Comparison of ENCODE assay signal across 12 mouse cellular contexts in genomic region chr16:23890636-23891035, GRCm38 (mm10). TPM values are rescaled to one million over a fixed set of nuclear protein-coding genes. Genes with fewer than 3 reads are reported as not detected.
DNase-seq lines count a peak whose midpoint lies in the region; ATAC-seq lines count a peak whose summit lies in the region.
"Had no signal": no experiment of that assay in that cellular context is flagged by ENCODE, and none has a peak within 500 bp of the region (broad histone marks: within the 10 kb centered on the region; RNA-seq: fewer than 3 reads in every experiment).

Sst (minus strand) TSS chr16:23890958.

- no peak for ATAC-seq in intestine, embryonic 14.5 days (replicated peaks; ENCODE audit: low FRiP score, low TSS enrichment, low read depth)
- no peak for ATAC-seq in midbrain, embryonic 12.5 days (ENCODE audit: low FRiP score, low read depth)

- H3K4me2 ChIP-seq in intestine, embryonic 14.5 days (ENCODE audit: low read length), result no peak within 1 kb of the TSS
- peak within 1 kb of the TSS; percentile 37 for H3K4me2 ChIP-seq in midbrain, embryonic 12.5 days (replicated peaks)

- H3K4me3 ChIP-seq in intestine, embryonic 14.5 days (ENCODE audit: low read depth, low read length), result no peak within 1 kb of the TSS
- H3K4me3 ChIP-seq in midbrain, embryonic 12.5 days, result peak within 1 kb of the TSS; percentile 25

- no peaks in the 10 kb centered on the region for H3K4me1 ChIP-seq in intestine, embryonic 14.5 days (replicated peaks; ENCODE audit: control insufficient read depth, insufficient read depth, low read length)
- peaks cover 12% of the 10 kb centered on the region for H3K4me1 ChIP-seq in midbrain, embryonic 12.5 days

- WGBS in intestine, embryonic 14.5 days, result 7% methylated on average over 26 of the region's 26 CpGs
- 6% methylated on average over 25 of the region's 26 CpGs for WGBS in midbrain, embryonic 12.5 days

- H3K27ac ChIP-seq in intestine, embryonic 14.5 days (ENCODE audit: low read depth), result no peak within 1 kb of the TSS
- H3K27ac ChIP-seq in midbrain, embryonic 12.5 days (replicated peaks), result no peak within 1 kb of the TSS
- H3K27ac ChIP-seq: macrophage had no signal

- H3K9me3 ChIP-seq in intestine, embryonic 14.5 days (ENCODE audit: control insufficient read depth, low read length), result no peaks in the 10 kb centered on the region
- H3K9me3 ChIP-seq in midbrain, embryonic 12.5 days, result no peaks in the 10 kb centered on the region

- no peak within 1 kb of the TSS for H3K9ac ChIP-seq in intestine, embryonic 14.5 days (ENCODE audit: low read length)
- 0 out of 2 replicates have a peak within 1 kb of the TSS, but pooled peaks have one; percentile 24 for H3K9ac ChIP-seq in midbrain, embryonic 12.5 days (replicated peaks)

- H3K27me3 ChIP-seq in intestine, embryonic 14.5 days (replicated peaks; ENCODE audit: control insufficient read depth, insufficient read depth, low read length), result peaks cover 20% of the 10 kb centered on the region
- H3K27me3 ChIP-seq in midbrain, embryonic 12.5 days, result peaks cover 32% of the 10 kb centered on the region

- H3K36me3 ChIP-seq in intestine, embryonic 14.5 days (ENCODE audit: control insufficient read depth, insufficient read depth, low read length), result no peaks in the 10 kb centered on the region
- H3K36me3 ChIP-seq in midbrain, embryonic 12.5 days, result no peaks in the 10 kb centered on the region

- DNase-seq in cerebellum, postnatal 10 days, result peak; percentile 28 to 36
- DNase-seq in cerebellum, adult 11-12 months, result no peak
- DNase-seq in embryo, embryonic 11 days, result peak; percentile 29
- peak; percentile 53 for DNase-seq in intestine, embryonic 14.5 days (ENCODE audit: low spot score)
- no peak for DNase-seq in lung, postnatal 4 days
- DNase-seq in ovary, adult 18-20 months (ENCODE audit: low spot score), result no peak
- no peak for DNase-seq in frontal cortex, postnatal 10 days (ENCODE audit: low spot score in 2 of 2)
- DNase-seq: cerebellum, postnatal 25 days; right cerebral cortex, postnatal 14 days had no signal

RNA-seq across cellular contexts. Expression of gene Sst, which starts in this region (rescaled TPM):
- polyA plus RNA-seq in intestine, embryonic 14.5 days (2014; fragmentation: Nextera tagmentation; extraction: Ambion mirVana), result 6.4 TPM in 1 of 2 replicates, not detected in the other
- 65.2 and 82.0 TPM in 2 replicates for polyA plus RNA-seq in midbrain, embryonic 12.5 days (2016; fragmentation: Nextera tagmentation; extraction: Ambion mirVana)
- polyA plus RNA-seq: gonadal fat pad, adult 2 months; macrophage had no signal

Comparison
In these comparisons a context has a peak if more than half of its experiments do, and no peak if none do; other contexts are left out.
1. DNase-seq: peak in cerebellum, postnatal 10 days (2 of 2), embryo, embryonic 11 days (single experiment) and intestine, embryonic 14.5 days (single experiment); none in cerebellum, adult 11-12 months (single experiment), lung, postnatal 4 days (0 of 2), ovary, adult 18-20 months (single experiment) and frontal cortex, postnatal 10 days (0 of 2).